Mouse (Mus musculus) heart, postnatal 10 days (tissue): ENCODE measurements around the gene Gsc2. TPM values are rescaled to one million over a fixed set of nuclear protein-coding genes. Genes with fewer than 3 reads are reported as not detected.

Experiments
- DNase-seq, 2 experiments: peaks; one replicate each; pipeline ENCODE4 v3.0.0; 2021
- intact Hi-C: fragments of 180-260 bp; cut with DNase I; formaldehyde crosslinking; loops from one replicate; pipeline ENCODE4 v1.15.1; 2025
- total RNA-seq, 2 experiments: library from RNA; stranded (reverse); gene quantifications; 2 replicates each; pipeline ENCODE4 v1.2.3; 2021

The Gsc2 gene
- total RNA-seq, 2 experiments from 2014 or later: not detected

DNA sequence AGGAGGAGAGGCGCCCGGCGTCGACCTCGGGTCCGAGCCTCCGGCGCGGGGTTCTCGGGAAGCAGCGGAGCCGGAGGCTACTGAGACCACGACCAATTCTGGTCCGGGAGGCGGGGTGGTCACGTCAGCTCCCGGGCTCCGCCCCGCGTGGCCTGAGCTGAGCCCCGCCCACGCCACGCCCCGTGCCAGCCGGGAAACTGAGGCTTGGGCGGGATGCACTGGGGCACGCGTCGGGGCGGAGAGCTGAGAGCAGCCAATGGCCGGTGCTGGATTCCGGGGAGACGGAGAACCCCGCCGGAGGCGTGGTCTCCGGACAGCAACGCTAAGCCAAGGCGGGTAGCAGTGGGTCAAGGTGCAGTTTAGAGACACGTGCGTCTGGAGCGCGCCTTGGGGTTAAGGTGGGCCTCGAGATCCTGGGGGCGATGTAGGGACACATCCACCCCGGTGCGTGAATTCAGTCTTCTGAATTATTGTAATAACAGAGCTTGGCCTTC, 13.3 kb upstream of the Gsc2 start, which contains the start of gene Slc25a1:
Gene Slc25a1, minus strand, starts transcription at position 133 of the 494 bp plus-strand sequence.
- peak; percentile 75 to 77 for DNase-seq
- intact Hi-C loops: loop anchor here (2.0 kb wide), 1 partner anchor 59 kb away; no protein-coding TSS in a partner anchor

DNA sequence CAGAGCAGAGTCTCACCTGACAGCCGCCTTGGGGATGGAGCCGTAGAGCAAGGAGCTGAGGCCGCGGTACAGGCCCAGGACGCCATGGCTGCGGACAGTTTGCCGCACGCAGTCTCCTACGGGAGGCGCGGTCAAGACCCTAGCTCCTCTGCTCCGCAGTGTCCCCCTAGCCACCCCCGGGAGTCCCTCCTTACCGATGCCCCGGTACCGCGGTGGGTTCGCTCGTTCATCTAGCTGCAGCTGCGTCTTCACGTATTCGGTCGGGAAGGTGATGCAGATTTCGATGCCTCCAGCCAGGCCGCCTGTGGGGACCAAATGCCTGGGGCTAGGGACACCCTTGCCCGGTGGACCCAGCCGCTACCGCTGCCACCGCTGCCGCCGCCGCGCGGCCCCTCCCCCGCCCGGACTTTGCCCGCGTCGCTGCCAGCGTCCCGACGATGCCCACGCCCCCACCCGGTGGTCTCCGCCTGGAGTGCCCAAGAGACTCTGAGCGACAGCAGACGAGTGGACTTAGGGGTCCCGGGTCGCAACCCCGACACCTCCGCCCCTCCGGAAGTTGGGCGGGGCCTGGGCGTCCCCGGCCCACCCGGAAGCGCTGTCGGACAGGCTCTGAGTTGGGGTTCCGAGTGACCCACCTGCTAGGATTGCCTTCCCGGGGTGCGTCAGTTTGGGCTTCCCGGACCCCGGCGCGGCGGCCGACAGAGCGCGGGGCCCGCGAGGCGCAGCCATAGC, 12.7 kb upstream of the Gsc2 start:
- DNase-seq: peak in 1 of 2 experiments; percentile 55
- intact Hi-C loops: loop anchor here (2.0 kb wide), 1 partner anchor 59 kb away; no protein-coding TSS in a partner anchor

GRCm38 (mm10) chr16:17922163-17922538, 7.3 kb upstream of the Gsc2 start:
- DNase-seq: no peak
- intact Hi-C loops: no loop called here

DNA sequence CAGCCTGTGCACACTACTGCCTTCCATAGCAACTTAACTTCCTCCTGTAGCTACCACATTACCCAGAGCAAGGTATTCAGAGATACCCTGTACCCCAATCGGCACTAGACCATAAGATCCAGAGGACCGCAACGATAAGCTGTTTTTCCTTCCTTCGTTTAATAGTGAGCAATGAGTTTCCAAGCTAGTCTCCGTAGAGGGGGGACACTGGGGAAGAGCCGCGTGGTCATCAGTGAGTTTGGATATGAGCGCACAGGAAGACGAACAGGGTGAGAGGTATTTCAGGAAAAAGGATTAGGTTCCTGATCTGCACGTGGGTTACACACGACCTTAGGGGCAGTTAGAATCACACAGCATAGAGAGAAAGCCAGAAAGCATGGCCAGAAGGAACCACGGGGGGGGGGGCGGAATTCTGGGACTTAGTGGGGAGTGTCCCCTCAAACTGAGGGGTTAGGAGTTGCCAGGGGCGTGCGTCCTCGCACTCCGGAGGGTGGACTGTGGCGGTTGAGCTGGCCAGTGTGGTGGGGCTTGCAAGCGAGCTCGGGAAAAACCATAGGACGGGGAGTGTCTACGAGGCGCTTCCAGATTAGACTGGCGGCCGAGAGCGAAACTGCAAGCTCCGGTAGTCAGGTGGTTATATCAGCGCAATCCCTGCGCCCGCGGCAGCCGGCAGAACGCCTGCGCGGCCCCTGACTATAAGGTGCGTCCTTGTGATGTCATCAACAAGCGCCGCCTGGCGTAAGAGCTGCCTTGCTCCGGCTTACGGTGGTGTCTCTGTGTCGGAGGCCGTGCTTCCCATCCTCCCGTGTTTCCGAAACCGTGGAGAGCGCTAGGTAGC, 6.7 kb upstream of the Gsc2 start:
- intact Hi-C loops: loop anchor here (1.0 kb wide), 1 partner anchor 9 kb away; no protein-coding TSS in a partner anchor
- peak; percentile 96 to 97 for DNase-seq

DNA sequence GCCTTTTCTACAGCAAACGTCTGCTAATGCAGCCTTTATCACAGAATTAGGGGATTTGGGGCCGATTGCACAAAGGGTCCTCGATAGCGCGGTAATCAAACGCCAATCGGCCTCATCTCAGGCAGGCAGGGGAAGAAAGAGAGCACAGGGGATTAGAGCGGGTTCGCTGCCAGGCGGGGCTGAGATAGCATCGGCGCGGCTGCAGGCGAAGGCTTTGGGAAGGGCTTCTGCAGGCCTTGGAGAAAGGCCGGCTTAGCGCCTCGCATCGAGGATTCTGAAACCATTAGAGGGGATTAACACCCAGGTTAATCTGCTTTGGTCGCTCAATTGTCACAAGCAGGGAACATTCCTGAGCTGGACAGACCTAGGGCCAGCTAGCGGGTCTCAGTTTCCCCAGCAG, 5.7 kb upstream of the Gsc2 start:
- intact Hi-C loops: no loop called here

DNA sequence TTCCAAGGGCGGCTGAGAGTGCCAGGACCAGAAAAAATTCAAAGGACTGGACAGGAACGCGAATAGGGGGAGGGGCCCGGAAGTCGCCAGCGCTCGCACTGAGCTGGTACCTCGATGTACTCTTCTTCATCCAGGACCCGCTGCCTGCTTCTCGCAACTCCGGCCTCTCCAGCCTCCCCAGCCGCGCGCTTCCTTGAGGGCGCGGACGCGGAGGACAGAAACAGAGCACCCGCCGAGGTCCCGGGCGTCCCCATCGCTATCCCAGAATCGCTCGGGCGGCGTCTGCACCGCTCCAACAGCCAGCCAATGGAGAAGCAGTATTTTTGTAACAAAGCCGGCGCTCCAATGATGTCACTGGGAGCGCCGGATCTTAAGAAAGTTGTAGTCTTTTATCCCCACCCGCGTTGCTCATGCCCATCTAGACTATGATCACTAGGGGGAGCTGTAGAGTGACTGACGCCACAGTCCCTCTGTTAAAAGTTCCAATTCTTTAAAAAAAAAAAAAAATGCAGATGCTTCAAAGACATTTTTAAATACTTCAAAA, 3.7 kb downstream of the Gsc2 start, which contains the start of gene Ess2:
Gene Ess2, minus strand, starts transcription at position 297 of the 544 bp plus-strand sequence.
- DNase-seq: peak; percentile 94
- intact Hi-C loops: loop anchor here (2.0 kb wide), 3 partner anchors 18 to 136 kb away; no protein-coding TSS in a partner anchor

More for the DNA sequence above, 5.7 kb upstream of the Gsc2 start:
- no peak for DNase-seq

- intact Hi-C loops: no loop called here
- no peak for DNase-seq
These were observed 16.4 kb downstream of the Gsc2 start, which contains the start of the genes Dgcr2 and Tssk2 for GRCm38 (mm10) chr16:17898462-17898861. Dgcr2 (minus strand) TSS chr16:17898562. Tssk2 (plus strand) TSS chr16:17898637.

- intact Hi-C loops: no loop called here
- no peak for DNase-seq
These were observed 18.8 kb downstream of the Gsc2 start for GRCm38 (mm10) chr16:17896091-17896490.

GRCm38 (mm10) chr16:17893923-17894322, 20.9 kb downstream of the Gsc2 start, which contains the start of gene Tssk1:
Tssk1 (plus strand) TSS chr16:17894223.
- DNase-seq: no peak
- intact Hi-C loops: loop anchor here (2.0 kb wide), 1 partner anchor 17 kb away; the partner anchor contains the start of gene Ess2

GRCm38 (mm10) chr16:17892606-17893005, 22.3 kb downstream of the Gsc2 start:
- intact Hi-C loops: loop anchor here (2.0 kb wide), 1 partner anchor 18 kb away; the partner anchor contains the start of gene Ess2
- peak; percentile 66 to 74 for DNase-seq

DNA sequence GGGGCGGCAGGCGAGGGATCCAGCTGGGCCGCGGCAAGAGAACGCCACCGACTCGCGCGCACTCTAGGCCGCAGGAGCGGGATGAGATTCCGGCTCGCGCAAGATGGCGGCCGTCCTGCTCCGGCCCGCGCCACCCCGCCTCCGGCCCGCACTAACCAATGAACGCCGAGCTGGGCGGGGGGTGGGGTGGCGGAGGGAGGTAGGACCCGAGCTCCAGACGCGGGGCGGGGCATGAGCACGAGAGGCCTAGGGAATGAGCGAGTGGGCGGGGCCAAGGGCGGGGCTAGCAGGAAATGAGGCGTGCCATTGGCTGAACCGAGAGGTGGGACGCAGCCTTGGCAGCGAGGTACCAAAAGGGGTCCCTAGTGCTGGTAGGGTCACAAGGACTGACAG, 23.3 kb downstream of the Gsc2 start, which contains the start of gene Gm20518:
Gene Gm20518, minus strand, starts transcription at position 105 of the 393 bp plus-strand sequence.
- DNase-seq: peak; percentile 99 to 100
- intact Hi-C loops: no loop called here

- intact Hi-C loops: no loop called here
- peak; percentile 83 to 85 for DNase-seq
These were observed 23.8 kb downstream of the Gsc2 start for GRCm38 (mm10) chr16:17890917-17891566.

DNA sequence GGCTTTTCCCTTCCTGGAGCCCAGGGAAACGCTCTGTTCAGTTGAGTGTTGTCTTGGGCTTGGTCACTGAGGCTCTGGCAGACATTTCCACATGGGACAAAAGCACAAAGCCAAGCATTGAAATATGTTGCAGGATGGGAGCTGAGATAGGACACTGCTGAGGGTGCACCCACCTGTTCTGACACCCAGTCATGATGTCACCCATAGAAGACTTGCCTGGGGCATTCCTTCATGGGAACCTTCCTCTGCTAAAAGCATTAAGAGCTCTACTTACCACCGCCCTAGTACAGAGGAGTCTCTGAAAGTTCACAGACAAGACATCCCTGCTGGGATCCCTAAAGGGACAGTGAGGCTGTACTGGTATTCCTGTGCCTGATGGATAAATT, 24.5 kb downstream of the Gsc2 start:
- intact Hi-C loops: no loop called here
- DNase-seq: no peak

GRCm38 (mm10) chr16:17889689-17890341, 25.0 kb downstream of the Gsc2 start:
- no peak for DNase-seq
- intact Hi-C loops: no loop called here

GRCm38 (mm10) chr16:17884116-17884515, 30.7 kb downstream of the Gsc2 start:
- intact Hi-C loops: no loop called here
- DNase-seq: no peak

- DNase-seq: no peak
- intact Hi-C loops: no loop called here
These were observed 32.7 kb downstream of the Gsc2 start for GRCm38 (mm10) chr16:17882196-17882595.

GRCm38 (mm10) chr16:17879571-17879970, 35.3 kb downstream of the Gsc2 start:
- intact Hi-C loops: no loop called here
- no peak for DNase-seq

DNA sequence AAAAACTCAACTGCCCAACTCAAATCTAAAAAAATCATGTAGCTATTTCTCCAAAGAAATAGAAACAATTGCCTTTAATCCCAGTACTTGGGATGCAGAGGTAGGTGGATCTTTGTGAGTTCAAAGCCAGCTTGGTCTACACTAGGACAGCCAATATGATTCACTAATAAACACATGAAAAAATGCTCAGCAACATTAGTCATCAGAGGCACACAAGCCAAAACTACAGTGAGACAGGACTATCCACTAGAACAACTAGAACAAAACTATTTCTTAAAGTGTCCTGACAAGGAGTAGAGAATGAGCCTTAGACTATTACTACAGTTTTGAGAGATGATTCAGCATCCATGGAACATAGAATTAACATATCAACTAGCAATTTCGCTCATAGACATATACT, 38.8 kb downstream of the Gsc2 start:
- no peak for DNase-seq
- intact Hi-C loops: no loop called here

- peak; percentile 29 to 48 for DNase-seq
- intact Hi-C loops: no loop called here
These were observed 39.7 kb downstream of the Gsc2 start for GRCm38 (mm10) chr16:17875174-17875573.
